Mouse (Mus musculus): ENCODE results near the gene Smyd3. TPM values are rescaled to one million over a fixed set of nuclear protein-coding genes. Genes with fewer than 3 reads are reported as not detected.

Gene Smyd3
- polyA plus RNA-seq, 1 experiment from 2014 or later = 28.3 TPM

- no peak overlapping the region for H3K27ac ChIP-seq (ENCODE audit: low read depth, low read length)
- WGBS = 80% methylated on average over 6 of the region's 6 CpGs
Measured at GRCm38 (mm10) chr1:178933953-178934637, 583.7 kb downstream of the Smyd3 start.

DNA sequence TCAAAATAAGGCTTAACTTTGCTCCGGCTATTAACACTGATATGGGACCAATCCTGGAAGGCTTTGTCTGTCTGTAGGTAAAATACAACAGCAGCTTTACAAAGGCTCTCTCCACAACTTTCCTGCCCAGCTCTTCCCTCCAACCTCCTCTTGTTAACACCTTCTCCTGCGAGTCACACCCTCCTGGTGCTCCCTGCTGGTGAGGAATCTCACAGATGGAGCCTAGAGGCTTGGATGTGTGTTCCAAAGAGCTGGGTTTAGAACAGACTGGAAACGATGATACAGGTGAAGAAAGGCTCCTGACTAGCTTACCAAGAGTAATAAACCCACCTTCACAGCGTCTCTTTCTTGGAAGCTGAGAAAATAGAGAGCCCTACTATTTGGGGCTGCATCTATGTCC is 588.3 kb downstream of the Smyd3 start:
- H3K36me3 ChIP-seq (ENCODE audit: control insufficient read depth, insufficient read depth, low read length) = peaks cover 13% of the 10 kb centered on the region; the same call in 1 of the 2 replicates
- no peak for ATAC-seq
- H3K9ac ChIP-seq (ENCODE audit: low read depth, low read length) = no peak overlapping the region
- H3K27ac ChIP-seq (ENCODE audit: low read depth, low read length) = no peak overlapping the region
- no peaks in the 10 kb centered on the region for H3K4me1 ChIP-seq (ENCODE audit: control insufficient read depth, insufficient read depth, low read depth, low read length)
- no peaks in the 10 kb centered on the region for H3K27me3 ChIP-seq (replicated peaks; ENCODE audit: control insufficient read depth, insufficient read depth, low read length)
- WGBS = 74% methylated on average over 4 of the region's 4 CpGs
- no peak overlapping the region for H3K4me2 ChIP-seq (ENCODE audit: low read length)
- H3K9me3 ChIP-seq (ENCODE audit: control insufficient read depth, low read length) = no peaks in the 10 kb centered on the region
- H3K4me3 ChIP-seq (ENCODE audit: low read length) = no peak overlapping the region

More at GRCm38 (mm10) chr1:178933953-178934637, 583.7 kb downstream of the Smyd3 start:
- Histone ChIP-seq H3K9me3 (ENCODE audit: control insufficient read depth, low read length) (no peaks in the 10 kb centered on the region), H3K9ac (ENCODE audit: low read depth, low read length) (no peak overlapping the region), H3K36me3 (ENCODE audit: control insufficient read depth, insufficient read depth, low read length) (peaks cover 7% of the 10 kb centered on the region; the same call in 1 of the 2 replicates), H3K27me3 (replicated peaks; ENCODE audit: control insufficient read depth, insufficient read depth, low read length) (no peaks in the 10 kb centered on the region), H3K4me2 (ENCODE audit: low read length) (no peak overlapping the region), H3K4me3 (ENCODE audit: low read length) (no peak overlapping the region), H3K4me1 (ENCODE audit: control insufficient read depth, insufficient read depth, low read depth, low read length) (no peaks in the 10 kb centered on the region)
- ATAC-seq = no peak

- ATAC-seq = no peak
- Histone ChIP-seq H3K4me3 (ENCODE audit: low read length) (no peak overlapping the region), H3K4me1 (ENCODE audit: control insufficient read depth, insufficient read depth, low read depth, low read length) (no peaks in the 10 kb centered on the region), H3K4me2 (ENCODE audit: low read length) (no peak overlapping the region), H3K9me3 (ENCODE audit: control insufficient read depth, low read length) (no peaks in the 10 kb centered on the region), H3K9ac (ENCODE audit: low read depth, low read length) (no peak overlapping the region), H3K27ac (ENCODE audit: low read depth, low read length) (no peak overlapping the region), H3K27me3 (replicated peaks; ENCODE audit: control insufficient read depth, insufficient read depth, low read length) (no peaks in the 10 kb centered on the region), H3K36me3 (ENCODE audit: control insufficient read depth, insufficient read depth, low read length) (peaks cover 6% of the 10 kb centered on the region; the same call in 1 of the 2 replicates)
- WGBS = 70% methylated on average over 8 of the region's 8 CpGs
Measured at GRCm38 (mm10) chr1:178924492-178925183, 593.2 kb downstream of the Smyd3 start.

GRCm38 (mm10) chr1:178917194-178917902 is 600.5 kb downstream of the Smyd3 start:
- peaks cover 15% of the 10 kb centered on the region for H3K4me1 ChIP-seq (ENCODE audit: control insufficient read depth, insufficient read depth, low read depth, low read length)
- H3K4me2 ChIP-seq (ENCODE audit: low read length) = peak overlapping the region; percentile 36; the same call in 1 of the 2 replicates
- H3K9ac ChIP-seq (ENCODE audit: low read depth, low read length) = no peak overlapping the region
- H3K4me3 ChIP-seq (ENCODE audit: low read length) = no peak overlapping the region
- WGBS = 41% methylated on average over 31 of the region's 31 CpGs
- no peaks in the 10 kb centered on the region for H3K9me3 ChIP-seq (ENCODE audit: control insufficient read depth, low read length)
- H3K36me3 ChIP-seq (ENCODE audit: control insufficient read depth, insufficient read depth, low read length) = peaks cover 3% of the 10 kb centered on the region; the same call in 1 of the 2 replicates
- H3K27ac ChIP-seq (ENCODE audit: low read depth, low read length) = no peak overlapping the region
- ATAC-seq = no peak
- no peaks in the 10 kb centered on the region for H3K27me3 ChIP-seq (replicated peaks; ENCODE audit: control insufficient read depth, insufficient read depth, low read length)

GRCm38 (mm10) chr1:178915056-178915455 is 602.8 kb downstream of the Smyd3 start:
- 50% methylated on average over 12 of the region's 12 CpGs for WGBS
- Histone ChIP-seq H3K36me3 (ENCODE audit: control insufficient read depth, insufficient read depth, low read length) (peaks cover 3% of the 10 kb centered on the region; the same call in 1 of the 2 replicates), H3K4me3 (ENCODE audit: low read length) (no peak overlapping the region), H3K4me2 (ENCODE audit: low read length) (no peak overlapping the region), H3K9ac (ENCODE audit: low read depth, low read length) (no peak overlapping the region), H3K9me3 (ENCODE audit: control insufficient read depth, low read length) (no peaks in the 10 kb centered on the region), H3K27me3 (replicated peaks; ENCODE audit: control insufficient read depth, insufficient read depth, low read length) (no peaks in the 10 kb centered on the region), H3K27ac (ENCODE audit: low read depth, low read length) (no peak overlapping the region), H3K4me1 (ENCODE audit: control insufficient read depth, insufficient read depth, low read depth, low read length) (peaks cover 24% of the 10 kb centered on the region)
- ATAC-seq = no peak

- no peak overlapping the region for H3K9ac ChIP-seq (ENCODE audit: low read depth, low read length)
- peaks cover 24% of the 10 kb centered on the region for H3K4me1 ChIP-seq (ENCODE audit: control insufficient read depth, insufficient read depth, low read depth, low read length)
- ATAC-seq = no peak
- no peaks in the 10 kb centered on the region for H3K9me3 ChIP-seq (ENCODE audit: control insufficient read depth, low read length)
- peak overlapping the region; percentile 7; the same call in 1 of the 2 replicates for H3K27ac ChIP-seq (ENCODE audit: low read depth, low read length)
- no peak overlapping the region for H3K4me2 ChIP-seq (ENCODE audit: low read length)
- no peaks in the 10 kb centered on the region for H3K27me3 ChIP-seq (replicated peaks; ENCODE audit: control insufficient read depth, insufficient read depth, low read length)
- no peak overlapping the region for H3K4me3 ChIP-seq (ENCODE audit: low read length)
- H3K36me3 ChIP-seq (ENCODE audit: control insufficient read depth, insufficient read depth, low read length) = peaks cover 3% of the 10 kb centered on the region; the same call in 1 of the 2 replicates
- WGBS = 29% methylated on average over 6 of the region's 6 CpGs
Measured at GRCm38 (mm10) chr1:178912936-178913716, 604.7 kb downstream of the Smyd3 start.

DNA sequence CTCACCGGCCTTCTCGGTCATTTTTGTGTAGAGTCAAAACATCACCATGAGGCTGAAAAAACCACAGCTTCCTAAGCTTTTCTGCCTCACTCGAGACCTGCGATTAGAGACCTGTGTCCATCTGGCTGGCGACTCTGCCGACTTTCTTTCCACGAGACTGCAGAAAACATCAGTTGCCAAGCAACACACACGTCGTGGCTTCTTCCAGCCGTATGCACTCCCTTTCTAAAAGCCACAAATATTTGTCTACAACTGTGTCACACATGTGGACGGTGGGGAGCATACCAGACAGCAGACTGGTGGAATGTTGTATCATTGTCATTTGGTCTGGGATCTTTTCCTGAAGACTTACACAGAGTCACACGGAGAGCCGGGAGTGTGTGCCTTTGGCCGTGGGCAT is 606.9 kb downstream of the Smyd3 start:
- Histone ChIP-seq H3K36me3 (ENCODE audit: control insufficient read depth, insufficient read depth, low read length) (no peaks in the 10 kb centered on the region), H3K4me2 (ENCODE audit: low read length) (peak overlapping the region; percentile 9; the same call in 1 of the 2 replicates), H3K27me3 (replicated peaks; ENCODE audit: control insufficient read depth, insufficient read depth, low read length) (no peaks in the 10 kb centered on the region), H3K27ac (ENCODE audit: low read depth, low read length) (0 out of 2 replicates have a peak overlapping the region, but pooled peaks have one; percentile 20), H3K9me3 (ENCODE audit: control insufficient read depth, low read length) (no peaks in the 10 kb centered on the region), H3K4me1 (ENCODE audit: control insufficient read depth, insufficient read depth, low read depth, low read length) (peaks cover 17% of the 10 kb centered on the region), H3K9ac (ENCODE audit: low read depth, low read length) (no peak overlapping the region), H3K4me3 (ENCODE audit: low read length) (no peak overlapping the region)
- peak; percentile 41 for ATAC-seq
- WGBS = 38% methylated on average over 14 of the region's 14 CpGs
